ENCODE assay signal across 16 mouse cellular contexts in genomic region chr1:135782816-135783215, GRCm38 (mm10). TPM values are rescaled to one million over a fixed set of nuclear protein-coding genes. Genes with fewer than 3 reads are reported as not detected.
DNase-seq lines count a peak whose midpoint lies in the region; ATAC-seq lines count a peak whose summit lies in the region.
"Had no signal": no experiment of that assay in that cellular context is flagged by ENCODE, and none has a peak within 500 bp of the region (broad histone marks: within the 10 kb centered on the region; RNA-seq: fewer than 3 reads in every experiment).

No protein-coding gene starts in this region.

- 48% methylated on average over 10 of the region's 10 CpGs for WGBS in heart, embryonic 10.5 days

- H3K4me3 ChIP-seq in heart, embryonic 10.5 days, result no peak overlapping the region
- H3K4me3 ChIP-seq: embryonic facial prominence, embryonic 15.5 days; heart, adult 2 months; liver, embryonic 13.5 days had no signal

- no peak for ATAC-seq in granulocyte monocyte progenitor cell, adult 5-6 weeks (replicated peaks; ENCODE audit: poor library complexity, severe bottlenecking)
- ATAC-seq: forebrain, embryonic 16.5 days had no signal

- no peak for DNase-seq in heart, embryonic 10.5 days (ENCODE audit: low spot score)
- DNase-seq in heart, adult 18-20 months, result no peak
- DNase-seq in layer of hippocampus, adult 9-11 months, result peak; percentile 80
- no peak for DNase-seq in layer of hippocampus, postnatal 10 days (ENCODE audit: low spot score in 2 of 2)
- DNase-seq in MN1 (ENCODE audit: low spot score) (peak; percentile 68), ZHBTc4 (ENCODE audit: low read depth, low spot score) (peak; percentile 34)
- DNase-seq: cerebellum, postnatal 10 days; heart, adult 2 months; liver, embryonic 13.5 days; right cerebral cortex, postnatal 4 days had no signal

- H3K27ac ChIP-seq in heart, embryonic 10.5 days, result peak overlapping the region; percentile 33; the same call in 1 of the 2 replicates
- H3K27ac ChIP-seq: embryonic facial prominence, embryonic 15.5 days; heart, adult 2 months; liver, embryonic 13.5 days had no signal

- 0 out of 2 replicates have a peak, but pooled peaks cover 5% of the 10 kb centered on the region for H3K27me3 ChIP-seq in heart, embryonic 10.5 days (ENCODE audit: insufficient read depth, poor library complexity, severe bottlenecking)
- H3K27me3 ChIP-seq: CH12.LX; embryonic facial prominence, embryonic 15.5 days had no signal

- no peaks in the 10 kb centered on the region for H3K36me3 ChIP-seq in heart, embryonic 10.5 days
- H3K36me3 ChIP-seq: embryonic facial prominence, embryonic 15.5 days; liver, embryonic 13.5 days had no signal

- no peaks in the 10 kb centered on the region for H3K9me3 ChIP-seq in heart, embryonic 10.5 days
- H3K9me3 ChIP-seq: embryonic facial prominence, embryonic 15.5 days; liver, embryonic 13.5 days had no signal

- H3K4me1 ChIP-seq in heart, embryonic 10.5 days, result peaks cover 30% of the 10 kb centered on the region

RNA-seq across cellular contexts. Expression of gene Tnni1, which starts 3.6 kb away (rescaled TPM):
- polyA plus RNA-seq in heart, embryonic 10.5 days (2016; fragmentation: Nextera tagmentation; extraction: Ambion mirVana), result 2,290 and 3,821 TPM in 2 replicates
- total RNA-seq in heart, adult 18-20 months (2021), result 1 to 10 TPM; 1.5 to 1.7 TPM
- total RNA-seq in layer of hippocampus, postnatal 10 days (2021), result not detected
- total RNA-seq in granulocyte monocyte progenitor cell, adult 5-6 weeks (2014; fragmentation: Nextera tagmentation), result not detected in 2 replicates
- not detected in 2 replicates for total RNA-seq in granulocyte monocyte progenitor cell, adult 5-6 weeks (2017)
- total RNA-seq: midbrain, postnatal 0 days; neutrophil, adult 5-6 weeks had no signal
- polyA plus RNA-seq: forebrain, embryonic 16.5 days had no signal

RNA-seq across cellular contexts. Expression of gene Phlda3, which starts 16.9 kb away (rescaled TPM):
- 63.2 and 65.3 TPM in 2 replicates for polyA plus RNA-seq in heart, embryonic 10.5 days (2016; fragmentation: Nextera tagmentation; extraction: Ambion mirVana)
- total RNA-seq in heart, adult 18-20 months (2021), result 10 to 100 TPM; 11.0 to 11.7 TPM
- 10 to 100 TPM; 12.3 to 12.7 TPM for total RNA-seq in layer of hippocampus, postnatal 10 days (2021)
- total RNA-seq in granulocyte monocyte progenitor cell, adult 5-6 weeks (2014; fragmentation: Nextera tagmentation), result 1.9 TPM in 1 of 2 replicates, not detected in the other
- 0.17 and 1.0 TPM in 2 replicates for total RNA-seq in granulocyte monocyte progenitor cell, adult 5-6 weeks (2017)

RNA-seq across cellular contexts. Expression of gene Lad1, which starts 35.6 kb away (rescaled TPM):
- polyA plus RNA-seq in heart, embryonic 10.5 days (2016; fragmentation: Nextera tagmentation; extraction: Ambion mirVana), result 3.3 and 6.8 TPM in 2 replicates
- total RNA-seq in heart, adult 18-20 months (2021), result 1 to 10 TPM; 5.9 to 8.3 TPM
- 1 to 10 TPM in 1 of 2 experiments, under 1 TPM in 1; 0.64 to 1.1 TPM for total RNA-seq in layer of hippocampus, postnatal 10 days (2021)
- not detected in 2 replicates for total RNA-seq in granulocyte monocyte progenitor cell, adult 5-6 weeks (2014; fragmentation: Nextera tagmentation)
- not detected in 2 replicates for total RNA-seq in granulocyte monocyte progenitor cell, adult 5-6 weeks (2017)
- total RNA-seq: CH12.LX had no signal

RNA-seq across cellular contexts. Expression of gene Tnnt2, which starts 53.3 kb away (rescaled TPM):
- 2,168 and 3,634 TPM in 2 replicates for polyA plus RNA-seq in heart, embryonic 10.5 days (2016; fragmentation: Nextera tagmentation; extraction: Ambion mirVana)
- total RNA-seq in heart, adult 18-20 months (2021), result over 10,000 TPM in 1 of 2 experiments, 1,000 to 10,000 TPM in 1; 9,387 to 10,464 TPM
- 1 to 10 TPM in 1 of 2 experiments, under 1 TPM in 1; 0.42 to 1.7 TPM for total RNA-seq in layer of hippocampus, postnatal 10 days (2021)
- not detected in 2 replicates for total RNA-seq in granulocyte monocyte progenitor cell, adult 5-6 weeks (2014; fragmentation: Nextera tagmentation)
- total RNA-seq in granulocyte monocyte progenitor cell, adult 5-6 weeks (2017), result not detected in 2 replicates
- total RNA-seq: neutrophil, adult 5-6 weeks had no signal

Comparison
In these comparisons a context has a peak if more than half of its experiments do, and no peak if none do; other contexts are left out.
1. DNase-seq: peak in layer of hippocampus, adult 9-11 months (single experiment), MN1 (single experiment) and ZHBTc4 (single experiment); none in heart, embryonic 10.5 days (single experiment), heart, adult 18-20 months (0 of 2) and layer of hippocampus, postnatal 10 days (0 of 2).
2. RNA of gene Phlda3, which starts 16.9 kb away (total RNA-seq): 12.3 to 12.7 TPM in layer of hippocampus, postnatal 10 days and 11.0 to 11.7 TPM in heart, adult 18-20 months; 0.17 to 1.9 TPM in granulocyte monocyte progenitor cell, adult 5-6 weeks; every median in the first group is over 4 times any median in the second.